Mouse (Mus musculus) effector memory CD4-positive, alpha-beta T cell, adult 5 months (primary cell): ENCODE measurements around the gene Gm10697. TPM values are rescaled to one million over a fixed set of nuclear protein-coding genes. Genes with fewer than 3 reads are reported as not detected.

ENCODE experiments used
- polyA plus RNA-seq: library from polyadenylated mRNA; unstranded; fragments of 100-300 nt; shearing (Covaris generic); gene quantifications from one replicate; pipeline ENCODE4 v1.2.1, GENCODE M21; 2017

The Gm10697 gene
- polyA plus RNA-seq = not detected

GRCm38 (mm10) chr3:94072544-94072943, at the start of gene Gm10697:
Gene Gm10697, minus strand, starts transcription at chr3:94072644.

GRCm38 (mm10) chr3:94054785-94055184, 17.7 kb downstream of the Gm10697 start, which contains the start of gene Gm9125:
Gene Gm9125, minus strand, starts transcription at chr3:94054885.

Other genes with a start within 250 kb of the Gm10697 start
- gene Tdpoz3, start 246.6 kb downstream of the Gm10697 start, polyA plus RNA-seq = not detected
- gene Gm9117, start 129.1 kb downstream of the Gm10697 start, polyA plus RNA-seq = not detected
- gene Tdpoz5, start 111.3 kb downstream of the Gm10697 start, polyA plus RNA-seq = not detected
- gene Gm9125, start 17.8 kb downstream of the Gm10697 start, polyA plus RNA-seq = not detected
- gene Gm10696, start 105.5 kb upstream of the Gm10697 start, polyA plus RNA-seq = not detected
- not detected for gene Gm5286, start 124.1 kb upstream of the Gm10697 start, polyA plus RNA-seq
- gene Gm4778, start 191.4 kb upstream of the Gm10697 start, polyA plus RNA-seq = not detected
- 5.0 TPM for gene Them4, start 237.4 kb upstream of the Gm10697 start, polyA plus RNA-seq